Mouse (Mus musculus) ES-Bruce4 (cell line): ENCODE data around the gene Hoxb2. TPM values are rescaled to one million over a fixed set of nuclear protein-coding genes. Genes with fewer than 3 reads are reported as not detected.

ENCODE experiments used
- H3K27ac ChIP-seq: 2 replicates; pipeline ENCODE4 v1.5.1; 2012; ENCODE audit warnings: low read length, inconsistent platforms; ENCODE audit not compliant: insufficient read depth
- H3K27me3 ChIP-seq: 2 replicates; pipeline ENCODE4 v1.6.1; 2012; ENCODE audit warnings: mild to moderate bottlenecking, low read length, inconsistent platforms; ENCODE audit not compliant: control insufficient read depth, poor library complexity, insufficient read depth, severe bottlenecking
- H3K36me3 ChIP-seq: 2 replicates; pipeline ENCODE4 v1.6.1; 2012; ENCODE audit warnings: inconsistent platforms, mild to moderate bottlenecking, low read length, moderate library complexity; ENCODE audit not compliant: control insufficient read depth, poor library complexity, insufficient read depth, severe bottlenecking
- H3K4me1 ChIP-seq: one replicate; pipeline ENCODE4 v1.8.1; 2011; ENCODE audit warnings: low read length; ENCODE audit not compliant: control insufficient read depth, insufficient read depth
- H3K4me3 ChIP-seq: 2 replicates; pipeline ENCODE4 v1.5.1; 2011; ENCODE audit warnings: low read depth, mild to moderate bottlenecking, low read length
- H3K9ac ChIP-seq: 2 replicates; pipeline ENCODE4 v1.6.1; 2012; ENCODE audit warnings: low read depth, mild to moderate bottlenecking, inconsistent platforms; ENCODE audit not compliant: poor library complexity, severe bottlenecking
- H3K9me3 ChIP-seq: replicated peaks from 2 replicates; pipeline ENCODE4 v1.6.1; 2012; ENCODE audit warnings: mild to moderate bottlenecking, low read length, inconsistent platforms; ENCODE audit not compliant: control insufficient read depth, poor library complexity, insufficient read depth, severe bottlenecking
- CTCF ChIP-seq: IDR thresholded peaks from one replicate; pipeline ENCODE4 v1.8.1; 2011; ENCODE audit warnings: low read depth, low read length
- EP300 ChIP-seq: IDR thresholded peaks from 2 replicates; pipeline ENCODE4 v1.6.1; 2011; ENCODE audit warnings: low read depth, low read length; ENCODE audit not compliant: insufficient read depth
- POLR2A ChIP-seq: IDR thresholded peaks from one replicate; pipeline ENCODE4 v1.8.1; 2011; ENCODE audit warnings: low read length; ENCODE audit not compliant: insufficient read depth
- polyA plus RNA-seq: library from polyadenylated mRNA; stranded (reverse); fragments of >200 nt; gene quantifications from 2 replicates; pipeline ENCODE4 v1.2.4, GENCODE M21; 2011; ENCODE audit warnings: low read depth; ENCODE audit not compliant: missing spikeins, insufficient read depth, insufficient read length

Hoxb2 gene
- polyA plus RNA-seq, 1 experiment, result 0.70 TPM

DNA sequence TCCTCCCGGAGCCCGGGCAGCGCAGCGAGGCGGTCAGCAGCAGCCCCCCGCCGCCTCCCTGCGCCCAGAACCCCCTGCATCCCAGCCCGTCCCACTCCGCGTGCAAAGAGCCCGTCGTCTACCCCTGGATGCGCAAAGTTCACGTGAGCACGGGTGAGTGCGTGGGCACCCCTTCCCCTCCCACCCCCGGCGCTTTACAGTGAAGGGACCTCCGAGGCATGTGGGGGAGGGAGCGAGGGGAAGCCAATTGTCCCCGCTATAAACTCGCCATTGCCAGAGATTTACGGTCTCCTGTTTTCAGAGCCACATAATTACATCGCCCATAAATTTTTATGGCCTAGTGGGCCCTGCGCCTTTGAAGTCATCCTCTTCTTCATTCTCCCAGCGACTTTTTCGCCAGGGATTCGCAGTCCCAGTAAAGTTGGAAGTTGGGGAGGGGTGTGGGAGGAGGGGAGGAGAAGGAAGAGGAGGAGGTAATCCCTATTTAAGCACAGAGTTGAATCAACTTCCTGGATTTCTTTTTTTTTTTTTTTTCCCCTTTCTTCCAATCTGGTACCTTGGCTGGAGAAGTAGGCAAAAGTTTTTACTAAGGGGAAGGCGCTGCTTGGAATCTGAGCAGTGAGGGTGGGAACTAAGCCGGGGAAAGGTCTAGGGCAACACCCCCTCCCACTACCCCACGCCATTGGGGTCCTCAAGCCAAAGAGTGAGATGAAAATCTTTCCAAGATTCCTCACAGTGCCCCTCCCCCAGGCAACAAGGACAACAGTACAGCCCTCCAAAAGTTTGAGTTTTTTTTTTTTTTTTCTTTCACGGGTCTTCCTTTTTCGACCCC, 31.0 kb upstream of the Hoxb2 start:
- Histone ChIP-seq H3K9me3 (no peaks in the 10 kb centered on the region), H3K4me1 (no peaks in the 10 kb centered on the region), H3K27me3 (peaks cover 65% of the 10 kb centered on the region), H3K9ac (peak overlapping the region; percentile 66), H3K36me3 (no peaks in the 10 kb centered on the region), H3K27ac (no peak overlapping the region), H3K4me3 (peak overlapping the region; percentile 44)
- TF ChIP-seq EP300 (no peak), POLR2A (no peak), CTCF (no peak)

DNA sequence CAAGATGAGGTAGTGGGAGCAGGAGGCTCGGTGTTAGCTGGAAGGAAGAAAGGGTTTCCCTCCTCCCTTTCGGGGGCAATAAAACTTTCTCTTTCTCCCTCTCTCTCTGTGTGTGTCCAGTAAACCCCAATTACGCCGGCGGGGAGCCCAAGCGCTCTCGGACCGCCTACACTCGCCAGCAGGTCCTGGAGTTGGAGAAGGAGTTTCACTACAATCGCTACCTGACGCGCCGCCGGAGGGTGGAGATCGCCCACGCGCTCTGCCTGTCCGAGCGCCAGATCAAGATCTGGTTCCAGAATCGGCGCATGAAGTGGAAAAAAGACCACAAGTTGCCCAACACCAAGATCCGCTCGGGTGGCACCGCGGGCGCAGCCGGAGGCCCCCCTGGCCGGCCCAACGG, 30.4 kb upstream of the Hoxb2 start:
- Histone ChIP-seq H3K9ac (0 out of 2 replicates have a peak overlapping the region, but pooled peaks have one; percentile 37), H3K9me3 (no peaks in the 10 kb centered on the region), H3K27me3 (peaks cover 59% of the 10 kb centered on the region), H3K4me1 (no peaks in the 10 kb centered on the region), H3K27ac (no peak overlapping the region), H3K4me3 (peak overlapping the region; percentile 37), H3K36me3 (no peaks in the 10 kb centered on the region)
- TF ChIP-seq POLR2A (no peak), CTCF (no peak), EP300 (no peak)

DNA sequence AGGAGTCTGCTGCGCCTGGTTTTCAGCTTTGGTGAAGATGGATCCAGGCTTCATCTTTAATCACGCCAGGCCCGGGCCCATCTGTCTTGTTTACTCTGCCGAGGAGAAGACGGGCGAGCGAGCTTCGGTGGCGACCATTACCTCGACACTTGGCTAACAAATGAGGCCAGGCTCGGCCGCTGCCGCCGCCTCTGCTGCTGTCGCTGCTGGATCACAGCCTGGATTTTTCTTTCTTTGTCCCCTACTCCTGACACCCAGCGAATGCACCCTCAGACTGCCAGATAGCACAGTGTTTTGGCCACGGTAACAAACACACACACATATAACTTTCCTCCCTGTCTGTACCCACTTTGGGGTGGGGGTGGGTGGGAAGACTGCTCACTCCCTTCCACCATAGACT, 29.6 kb upstream of the Hoxb2 start:
- H3K4me3 ChIP-seq, result no peak overlapping the region
- peaks cover 60% of the 10 kb centered on the region for H3K27me3 ChIP-seq
- no peak overlapping the region for H3K9ac ChIP-seq
- H3K27ac ChIP-seq, result no peak overlapping the region
- no peaks in the 10 kb centered on the region for H3K36me3 ChIP-seq
- no peak for TF ChIP-seq POLR2A
- no peak for TF ChIP-seq CTCF
- TF ChIP-seq EP300, result no peak
- no peaks in the 10 kb centered on the region for H3K9me3 ChIP-seq
- H3K4me1 ChIP-seq, result no peaks in the 10 kb centered on the region

DNA sequence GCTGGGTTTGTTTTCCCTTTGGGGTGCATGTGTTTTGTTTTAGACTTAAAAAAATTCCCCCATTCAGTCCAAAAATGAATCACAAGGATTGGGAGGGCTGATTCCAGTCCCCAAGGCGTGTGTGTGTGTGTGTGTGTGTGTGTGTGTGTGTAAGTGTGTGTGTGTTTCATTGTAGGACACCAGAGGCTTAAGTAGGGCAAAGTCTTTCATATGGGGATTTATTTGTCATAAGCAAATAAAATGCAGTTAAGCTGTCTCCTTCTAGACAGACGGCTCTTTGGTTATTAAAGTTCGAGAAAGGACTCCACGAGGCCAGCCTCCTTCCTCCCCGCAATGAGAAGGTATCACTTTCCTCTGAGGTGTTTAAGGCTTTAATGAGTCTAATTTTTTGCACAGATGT, 28.5 kb upstream of the Hoxb2 start:
- Histone ChIP-seq H3K4me3 (no peak overlapping the region), H3K36me3 (no peaks in the 10 kb centered on the region), H3K4me1 (no peaks in the 10 kb centered on the region), H3K27me3 (peaks cover 60% of the 10 kb centered on the region), H3K27ac (no peak overlapping the region), H3K9me3 (no peaks in the 10 kb centered on the region), H3K9ac (no peak overlapping the region)
- TF ChIP-seq EP300 (no peak), CTCF (no peak), POLR2A (no peak)

DNA sequence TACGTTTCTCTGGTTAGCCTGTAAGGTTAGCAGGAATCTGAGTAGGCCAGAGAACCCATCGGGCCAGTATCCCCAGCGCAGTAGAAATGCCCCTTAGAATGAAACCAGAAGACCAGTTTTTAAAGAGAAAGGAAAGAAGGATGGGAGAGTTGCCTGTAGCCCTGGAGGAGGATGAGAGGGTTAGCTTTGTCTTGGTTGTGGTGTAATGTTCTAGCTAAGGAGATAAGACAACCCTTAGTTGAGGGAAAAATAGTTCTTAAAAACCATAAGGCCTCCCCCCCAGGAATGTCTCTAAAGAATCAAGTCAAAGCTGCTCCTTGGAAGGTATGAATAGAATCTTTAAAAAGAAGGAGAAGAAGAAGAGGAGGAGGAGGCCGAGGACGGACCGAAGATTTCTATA, 27.6 kb upstream of the Hoxb2 start:
- Histone ChIP-seq H3K27ac (no peak overlapping the region), H3K36me3 (no peaks in the 10 kb centered on the region), H3K9me3 (no peaks in the 10 kb centered on the region), H3K4me3 (no peak overlapping the region), H3K4me1 (no peaks in the 10 kb centered on the region), H3K27me3 (peaks cover 59% of the 10 kb centered on the region), H3K9ac (no peak overlapping the region)
- TF ChIP-seq POLR2A (no peak), CTCF (no peak), EP300 (no peak)

DNA sequence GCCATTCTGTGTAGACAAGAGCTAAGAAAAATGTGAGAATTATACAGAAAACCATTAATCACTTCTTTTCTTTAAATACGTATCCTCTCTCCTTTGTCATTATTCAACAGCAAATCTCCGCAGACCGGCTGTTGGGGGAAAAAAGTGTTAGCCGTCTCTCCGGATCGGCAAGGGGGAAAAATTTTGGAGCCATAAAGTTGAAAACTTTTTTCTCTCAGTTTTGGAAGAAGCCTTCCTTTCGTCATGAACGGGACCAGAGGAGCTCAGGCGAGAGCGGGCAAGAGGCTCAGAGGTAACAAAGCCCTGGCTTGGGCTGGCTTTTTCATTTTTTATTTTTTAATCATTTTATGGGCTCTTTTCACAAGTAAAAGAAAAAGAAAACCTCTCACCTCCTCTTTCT, 27.2 kb upstream of the Hoxb2 start, which contains the start of gene Hoxb3:
Hoxb3 (plus strand) TSS at position 173 of the 400 bp plus-strand sequence.
- no peak within 1 kb of the TSS for H3K9ac ChIP-seq
- peaks cover 60% of the 10 kb centered on the region for H3K27me3 ChIP-seq
- H3K9me3 ChIP-seq, result no peaks in the 10 kb centered on the region
- no peaks in the 10 kb centered on the region for H3K4me1 ChIP-seq
- no peak within 1 kb of the TSS for H3K4me3 ChIP-seq
- no peaks in the 10 kb centered on the region for H3K36me3 ChIP-seq
- no peak within 1 kb of the TSS for H3K27ac ChIP-seq
- no peak for TF ChIP-seq POLR2A
- no peak for TF ChIP-seq CTCF
- TF ChIP-seq EP300, result no peak
